Mouse (Mus musculus) brain, embryonic 18.5 days (tissue): ENCODE data around the gene Zfp526.

Experiments used
- DNase-seq: peaks from one replicate; pipeline ENCODE4 v3.0.0-alpha.2; 2012; ENCODE audit warnings: low read depth, low spot score

Gene Zfp526

GRCm38 (mm10) chr7:25209161-25209622 lies 12.0 kb upstream of the Zfp526 start:
- no peak for DNase-seq

- no peak for DNase-seq
These were observed 10.7 kb upstream of the Zfp526 start for GRCm38 (mm10) chr7:25210482-25210881.

- DNase-seq = no peak
These were observed 8.1 kb upstream of the Zfp526 start for GRCm38 (mm10) chr7:25213099-25213498.

GRCm38 (mm10) chr7:25214172-25214571 lies 7.1 kb upstream of the Zfp526 start:
- no peak for DNase-seq

GRCm38 (mm10) chr7:25217653-25218395 lies 3.4 kb upstream of the Zfp526 start:
- DNase-seq = no peak

GRCm38 (mm10) chr7:25218705-25219415 lies 2.4 kb upstream of the Zfp526 start:
- no peak for DNase-seq

- no peak for DNase-seq
These were observed 1.8 kb upstream of the Zfp526 start for GRCm38 (mm10) chr7:25219416-25219750.

GRCm38 (mm10) chr7:25219756-25220456 lies 1.3 kb upstream of the Zfp526 start:
- peak; percentile 83 for DNase-seq

GRCm38 (mm10) chr7:25220457-25221101 lies 646 bp upstream of the Zfp526 start, which contains the start of gene Dedd2:
Gene Dedd2, minus strand, starts transcription at chr7:25220615.
- no peak for DNase-seq

- no peak for DNase-seq
These were observed 1.2 kb downstream of the Zfp526 start for GRCm38 (mm10) chr7:25222275-25222967.

GRCm38 (mm10) chr7:25227523-25228300 lies 6.5 kb downstream of the Zfp526 start:
- DNase-seq = no peak

GRCm38 (mm10) chr7:25230690-25231285 lies 9.6 kb downstream of the Zfp526 start:
- no peak for DNase-seq

GRCm38 (mm10) chr7:25232101-25232648 lies 10.9 kb downstream of the Zfp526 start:
- DNase-seq = no peak

GRCm38 (mm10) chr7:25233061-25233460 lies 11.8 kb downstream of the Zfp526 start:
- no peak for DNase-seq

GRCm38 (mm10) chr7:25235526-25235925 lies 14.3 kb downstream of the Zfp526 start:
- no peak for DNase-seq

GRCm38 (mm10) chr7:25237249-25238014 lies 16.2 kb downstream of the Zfp526 start, which contains the start of gene Gsk3a:
Gene Gsk3a, minus strand, starts transcription at chr7:25237851.
- peak; percentile 97 for DNase-seq

- peak; percentile 97 for DNase-seq
These were observed 16.9 kb downstream of the Zfp526 start for GRCm38 (mm10) chr7:25238015-25238706.
